Mouse (Mus musculus) CH12.LX (cell line): ENCODE measurements at regions not wholly inside any gene's neighbourhood (a gene's known extent, or its start where the extent isn't known, plus 50 kb on each side); places are given as distances from the start of the nearest gene placed in this dataset.

Experiments used
- DNase-seq: peaks from one replicate; pipeline ENCODE4 v3.0.0-alpha.2; 2013; ENCODE audit errors: extremely low read depth
- H3K27ac ChIP-seq: 2 replicates; pipeline ENCODE4 v1.5.1; 2012; ENCODE audit warnings: low read depth, mild to moderate bottlenecking, control low read depth, moderate library complexity; ENCODE audit not compliant: insufficient read depth
- H3K27me3 ChIP-seq: replicated peaks from 2 replicates; pipeline ENCODE3; 2012; ENCODE audit warnings: inconsistent platforms
- H3K36me3 ChIP-seq, 2 experiments: replicated peaks in 1 of 2; 2 replicates each; pipeline versions ENCODE3 to v1.6.1; 2012; ENCODE audit warnings: inconsistent platforms in 1 of 2, low read length in 1 of 2, mild to moderate bottlenecking in 1 of 2, mixed read lengths in 1 of 2, moderate library complexity in 1 of 2; ENCODE audit not compliant: control insufficient read depth in 1 of 2, insufficient read depth in 1 of 2
- H3K4me1 ChIP-seq, 2 experiments: 2 replicates each; pipeline ENCODE4 v1.6.1; 2012; ENCODE audit warnings: inconsistent platforms in 1 of 2, moderate library complexity in 1 of 2; ENCODE audit not compliant: insufficient read depth in 2 of 2, control insufficient read depth in 1 of 2
- H3K4me2 ChIP-seq: 2 replicates; pipeline ENCODE4 v1.6.1; 2012; ENCODE audit warnings: low read depth, mild to moderate bottlenecking, control low read depth; ENCODE audit not compliant: poor library complexity, insufficient read depth, severe bottlenecking
- H3K4me3 ChIP-seq, 3 experiments: fragments of 150-350 bp in 1 of 3; sonication (generic) in 1 of 3; replicated peaks in 1 of 3; 2 replicates each; pipeline versions ENCODE3 to v1.5.1; 2011 to 2012; ENCODE audit warnings: low read depth in 2 of 3, low read length in 2 of 3, mild to moderate bottlenecking in 2 of 3, moderate library complexity in 2 of 3, control low read depth in 1 of 3, improper control_type of control experiment in 1 of 3, inconsistent platforms in 1 of 3, mixed read lengths in 1 of 3; ENCODE audit not compliant: poor library complexity in 1 of 3
- H3K79me2 ChIP-seq: replicated peaks from 2 replicates; pipeline ENCODE4 v1.6.1; 2012; ENCODE audit warnings: mild to moderate bottlenecking, moderate library complexity; ENCODE audit not compliant: control insufficient read depth, poor library complexity, insufficient read depth, severe bottlenecking; ENCODE audit errors: extremely low read depth
- H3K9ac ChIP-seq: 2 replicates; pipeline ENCODE4 v1.6.1; 2012; ENCODE audit warnings: low read depth, mild to moderate bottlenecking, control low read depth, moderate library complexity; ENCODE audit not compliant: insufficient read depth
- H3K9me3 ChIP-seq: replicated peaks from 2 replicates; pipeline ENCODE3; 2012; ENCODE audit warnings: low read length, inconsistent platforms, mixed read lengths
- ELF1 ChIP-seq: IDR thresholded peaks from 2 replicates; pipeline ENCODE4 v1.6.1; 2014; ENCODE audit warnings: low read depth, mild to moderate bottlenecking, inconsistent platforms, low read length, improper control_type of control experiment
- EP300 ChIP-seq: IDR thresholded peaks from 2 replicates; pipeline ENCODE4 v1.6.1; 2011; ENCODE audit warnings: low read length, improper control_type of control experiment
- GABPA ChIP-seq: IDR thresholded peaks from 2 replicates; pipeline ENCODE4 v1.6.1; 2012; ENCODE audit warnings: low read depth, low read length, improper control_type of control experiment, inconsistent platforms; ENCODE audit not compliant: insufficient replicate concordance
- HCFC1 ChIP-seq: IDR thresholded peaks from 2 replicates; pipeline ENCODE4 v1.6.1; 2012; ENCODE audit warnings: low read depth, mild to moderate bottlenecking, inconsistent platforms, low read length, improper control_type of control experiment
- IRF4 ChIP-seq: IDR thresholded peaks from 2 replicates; pipeline ENCODE4 v1.6.1; 2014; ENCODE audit warnings: low read depth, mild to moderate bottlenecking, inconsistent platforms, low read length, improper control_type of control experiment
- JUND ChIP-seq: conservative IDR thresholded peaks from 2 replicates; pipeline ENCODE4 v1.6.1; 2011; ENCODE audit warnings: low read depth, low read length, improper control_type of control experiment
- KAT2A ChIP-seq: IDR thresholded peaks from 2 replicates; pipeline ENCODE4 v1.6.1; 2012; ENCODE audit warnings: low read length, improper control_type of control experiment, inconsistent platforms; ENCODE audit not compliant: insufficient replicate concordance
- MAFK ChIP-seq: IDR thresholded peaks from 2 replicates; pipeline ENCODE4 v1.6.1; 2011; ENCODE audit warnings: low read length, improper control_type of control experiment; ENCODE audit not compliant: insufficient replicate concordance
- MAZ ChIP-seq: IDR thresholded peaks from 2 replicates; pipeline ENCODE4 v1.6.1; 2012; ENCODE audit warnings: low read depth, mild to moderate bottlenecking, inconsistent platforms, low read length, improper control_type of control experiment, moderate library complexity
- MEF2A ChIP-seq: IDR thresholded peaks from 2 replicates; pipeline ENCODE4 v1.6.1; 2014; ENCODE audit warnings: low read depth, mild to moderate bottlenecking, inconsistent platforms, low read length, improper control_type of control experiment, borderline replicate concordance
- MXI1 ChIP-seq: IDR thresholded peaks from 2 replicates; pipeline ENCODE4 v1.6.1; 2011; ENCODE audit warnings: mild to moderate bottlenecking, low read depth, low read length, improper control_type of control experiment
- MYC ChIP-seq: IDR thresholded peaks from 2 replicates; pipeline ENCODE4 v1.6.1; 2011; ENCODE audit warnings: low read depth, mild to moderate bottlenecking, improper control_type of control experiment, low read length
- NELFE ChIP-seq: IDR thresholded peaks from 2 replicates; pipeline ENCODE4 v1.6.1; 2011; ENCODE audit warnings: low read depth, low read length, improper control_type of control experiment
- NRF1 ChIP-seq: IDR thresholded peaks from 2 replicates; pipeline ENCODE4 v1.6.1; 2014; ENCODE audit warnings: low read depth, mild to moderate bottlenecking, inconsistent platforms, low read length, improper control_type of control experiment, moderate library complexity
- PAX5 ChIP-seq: IDR thresholded peaks from 2 replicates; pipeline ENCODE4 v1.6.1; 2012; ENCODE audit warnings: low read length, inconsistent platforms, mixed read lengths
- SIN3A ChIP-seq: IDR thresholded peaks from 2 replicates; pipeline ENCODE4 v1.6.1; 2012; ENCODE audit warnings: low read length, improper control_type of control experiment, inconsistent platforms
- TBP ChIP-seq: conservative IDR thresholded peaks from 2 replicates; pipeline ENCODE4 v1.6.1; 2011; ENCODE audit warnings: low read depth, low read length, improper control_type of control experiment
- UBTF ChIP-seq: IDR thresholded peaks from 2 replicates; pipeline ENCODE4 v1.6.1; 2012; ENCODE audit warnings: low read depth, mild to moderate bottlenecking, inconsistent platforms, low read length, improper control_type of control experiment, moderate library complexity
- USF1 ChIP-seq: IDR thresholded peaks from 2 replicates; pipeline ENCODE4 v1.6.1; 2014; ENCODE audit warnings: low read depth, mild to moderate bottlenecking, inconsistent platforms, low read length, improper control_type of control experiment
- USF2 ChIP-seq: conservative IDR thresholded peaks from 2 replicates; pipeline ENCODE4 v1.6.1; 2011; ENCODE audit warnings: low read depth, low read length, improper control_type of control experiment
- ZC3H11A ChIP-seq: IDR thresholded peaks from 2 replicates; pipeline ENCODE4 v1.6.1; 2012; ENCODE audit warnings: low read depth, mild to moderate bottlenecking, inconsistent platforms, low read length, improper control_type of control experiment
- ZNF384 ChIP-seq: IDR thresholded peaks from 2 replicates; pipeline ENCODE4 v1.6.1; 2012; ENCODE audit warnings: low read depth, low read length, improper control_type of control experiment, inconsistent platforms
- dilution Hi-C: fragments of 300-500 bp; cut with MboI; formaldehyde crosslinking; loops from 2 replicates; pipeline ENCODE4 v1.14.3; 2020; ENCODE audit warnings: low sequenced_read_pairs; ENCODE audit not compliant: extremely low pct_unique_long_range_greater_than_20kb, extremely low pct_ligation_motif_present
- in situ Hi-C: fragments of 300-500 bp; cut with MboI; formaldehyde crosslinking; loops from 3 replicates; pipeline ENCODE4 v1.14.3; 2019; ENCODE audit warnings: low sequenced_read_pairs, low pct_ligation_motif_present, low pct_unique_long_range_greater_than_20kb, mixed read lengths

GRCm38 (mm10) chr1:185585191-185585870, 130.7 kb downstream of the Slc30a10 start:
- no peak for DNase-seq
- Histone ChIP-seq H3K4me1 (no peaks in the 10 kb centered on the region), H3K9ac (no peak overlapping the region), H3K4me3 (no peak overlapping the region), H3K27me3 (no peaks in the 10 kb centered on the region), H3K36me3 (no peaks in the 10 kb centered on the region), H3K79me2 (no peaks in the 10 kb centered on the region), H3K27ac (no peak overlapping the region), H3K9me3 (peaks cover 37% of the 10 kb centered on the region), H3K4me2 (no peak overlapping the region)
- dilution Hi-C loops = no loop called here
- in situ Hi-C loops = no loop called here
- TF ChIP-seq UBTF (no peak), MYC (no peak), USF2 (no peak)

DNA sequence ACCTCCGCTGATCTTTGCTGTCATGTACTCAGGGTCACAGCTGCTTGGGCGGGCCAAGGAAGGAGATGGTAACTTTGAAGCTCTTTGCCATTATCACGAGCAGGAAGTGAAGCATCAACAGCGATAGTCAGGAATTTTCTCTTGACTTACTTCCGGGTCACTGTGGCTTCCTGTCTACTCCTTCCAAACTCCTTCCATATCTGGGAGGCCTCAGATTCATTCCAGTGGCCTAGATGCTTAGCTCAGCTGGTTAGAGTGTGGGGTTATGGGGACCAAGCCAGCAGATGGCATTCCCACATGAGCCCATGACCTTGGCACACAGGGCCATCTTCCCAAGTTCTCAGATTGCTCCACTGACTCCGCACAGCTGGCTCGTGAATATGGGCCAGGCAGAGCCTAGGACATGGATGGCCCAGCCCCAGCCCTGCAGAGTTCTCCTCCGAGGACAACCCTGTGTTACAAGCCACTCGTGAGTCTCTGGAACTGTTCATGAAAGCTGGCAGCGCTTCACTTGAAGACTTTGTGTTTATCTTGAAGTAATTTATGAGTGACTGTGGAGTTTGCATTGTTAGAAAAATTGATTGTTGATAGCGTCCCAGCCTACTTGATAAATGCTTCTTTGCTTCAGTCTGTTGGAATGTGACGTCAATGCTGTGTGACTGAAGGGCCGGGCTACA, 133.2 kb downstream of the Slc30a10 start:
- TF ChIP-seq ZC3H11A (no peak), GABPA (no peak), KAT2A (no peak), MXI1 (no peak)
- peaks cover 41% of the 10 kb centered on the region for H3K9me3 ChIP-seq
- in situ Hi-C loops (no loop called here), dilution Hi-C loops (no loop called here)
- no peaks in the 10 kb centered on the region for H3K36me3 ChIP-seq
- H3K79me2 ChIP-seq = no peaks in the 10 kb centered on the region
- no peak for DNase-seq
- no peaks in the 10 kb centered on the region for H3K4me1 ChIP-seq
- H3K27me3 ChIP-seq = no peaks in the 10 kb centered on the region
- H3K27ac ChIP-seq = no peak overlapping the region
- no peak overlapping the region for H3K9ac ChIP-seq
- H3K4me2 ChIP-seq = no peak overlapping the region
- H3K4me3 ChIP-seq = no peak overlapping the region

DNA sequence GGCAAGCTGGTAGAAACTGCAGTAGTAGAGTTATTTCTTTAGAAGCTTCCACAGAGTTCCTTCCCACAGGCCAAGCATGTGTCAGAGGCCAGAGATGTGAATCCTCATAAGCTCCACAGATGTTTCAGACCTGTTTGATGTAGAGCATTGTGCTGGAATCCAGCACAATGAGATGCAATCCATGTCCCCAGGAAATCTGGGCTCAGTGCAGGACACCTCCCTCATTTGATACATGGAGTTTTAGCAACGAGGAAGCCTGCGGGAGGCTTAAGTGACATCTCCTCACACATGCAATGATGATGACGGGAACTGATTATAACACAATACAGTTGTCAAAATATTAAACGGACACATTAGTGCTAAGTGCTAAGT, 133.7 kb downstream of the Slc30a10 start:
- no peak overlapping the region for H3K4me2 ChIP-seq
- no peak overlapping the region for H3K4me3 ChIP-seq
- no peaks in the 10 kb centered on the region for H3K79me2 ChIP-seq
- H3K4me1 ChIP-seq = no peaks in the 10 kb centered on the region
- H3K36me3 ChIP-seq = no peaks in the 10 kb centered on the region
- H3K27ac ChIP-seq = no peak overlapping the region
- H3K9ac ChIP-seq = no peak overlapping the region
- H3K27me3 ChIP-seq = no peaks in the 10 kb centered on the region
- peaks cover 40% of the 10 kb centered on the region for H3K9me3 ChIP-seq
- in situ Hi-C loops (no loop called here), dilution Hi-C loops (no loop called here)
- TF ChIP-seq USF1 (no peak), SIN3A (no peak), ELF1 (no peak), MAZ (no peak), MEF2A (no peak), NRF1 (no peak), ZNF384 (no peak), IRF4 (no peak), PAX5 (no peak), TBP (no peak), JUND (no peak), HCFC1 (no peak), EP300 (no peak), NELFE (no peak), UBTF (no peak), MAFK (no peak)
- no peak for DNase-seq
